Mouse (Mus musculus): ENCODE results near the gene Wdr77.
A peak's percentile ranks its signal among the peaks of the same experiment; 100 is the strongest.
"Not testable (repeated sequence)": the region's sequence is repeated elsewhere in the genome, so short reads cannot be mapped to it uniquely, and the experiment has no call there.

Gene Wdr77

DNA sequence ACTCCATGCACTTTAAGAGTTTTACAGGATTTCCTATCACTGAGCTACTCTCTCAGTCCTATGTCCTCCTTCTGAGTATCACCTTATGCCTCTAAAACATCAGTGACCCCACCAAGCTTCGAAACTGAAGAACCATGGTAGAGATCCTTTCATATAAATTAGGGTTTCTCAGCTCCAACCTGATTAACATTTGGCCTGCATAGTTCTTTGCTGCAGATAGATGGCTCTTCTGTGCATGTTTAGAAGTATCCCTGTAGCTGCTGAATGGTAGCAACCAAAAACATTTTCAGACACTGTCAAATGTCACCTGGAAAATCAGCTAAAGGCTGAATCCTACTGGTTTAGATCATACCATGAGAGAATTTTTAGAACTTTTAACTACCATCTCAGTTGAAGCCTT lies 1.9 kb upstream of the Wdr77 start:
- DNase-seq, result no peak

DNA sequence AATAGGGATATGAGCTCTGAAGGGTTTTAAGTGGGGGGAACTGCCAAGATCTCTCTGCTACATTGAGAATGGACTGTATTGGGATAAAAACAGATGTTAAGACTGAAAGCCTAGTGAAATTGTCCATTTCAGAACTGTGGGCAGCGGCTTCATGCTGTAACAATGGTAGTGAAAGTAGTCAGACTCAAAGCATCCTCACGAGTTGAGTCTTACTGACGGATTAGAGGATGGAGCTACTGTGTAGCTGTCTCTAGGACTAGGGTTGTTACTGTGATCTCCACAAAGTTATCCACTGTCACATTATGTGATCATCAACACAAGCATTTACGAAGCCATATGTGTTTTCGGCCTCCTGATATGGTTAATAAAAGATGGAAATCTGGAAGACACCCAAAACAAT lies 965 bp upstream of the Wdr77 start:
- DNase-seq, result no peak

DNA sequence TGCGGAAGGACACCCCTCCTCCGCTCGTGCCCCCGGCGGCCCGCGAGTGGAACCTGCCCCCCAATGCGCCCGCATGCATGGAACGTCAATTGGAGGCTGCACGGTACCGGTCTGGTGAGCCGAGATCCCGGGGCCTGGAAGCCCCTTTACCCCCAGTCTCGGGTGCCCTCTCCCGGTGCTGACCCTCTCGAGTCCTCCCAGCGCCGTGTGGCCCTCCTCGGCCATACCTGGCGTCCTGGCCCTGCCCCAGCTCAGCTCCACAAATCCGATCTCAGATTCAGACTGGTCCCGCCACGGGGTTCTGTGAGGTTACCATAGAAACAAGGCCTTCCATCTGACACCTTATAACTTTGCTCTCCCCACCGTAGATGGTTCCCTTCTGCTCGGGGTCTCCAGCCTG lies 416 bp downstream of the Wdr77 start:
- no peak for DNase-seq

DNA sequence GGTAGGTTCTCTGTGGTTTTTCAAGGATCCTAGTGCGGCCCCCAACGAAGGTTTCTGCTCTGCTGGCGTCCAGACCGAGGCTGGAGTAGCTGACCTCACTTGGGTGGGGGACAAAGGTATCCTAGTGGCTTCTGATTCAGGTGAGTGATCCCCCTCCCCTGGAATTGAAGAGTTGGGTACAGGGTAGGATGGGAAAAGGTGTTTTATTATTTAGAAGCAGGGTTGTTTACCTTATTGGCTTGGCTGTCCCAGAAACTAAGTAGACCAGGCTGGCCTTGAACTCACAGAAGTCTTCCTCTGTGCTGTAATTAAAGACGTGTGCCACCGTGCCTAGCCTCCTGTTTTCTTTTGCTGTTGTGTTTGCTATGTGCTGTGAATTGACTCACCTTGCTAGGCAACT lies 830 bp downstream of the Wdr77 start, which contains the start of gene Atp5f1:
Gene Atp5f1, minus strand, starts transcription at position 101 of the 400 bp plus-strand sequence.
- DNase-seq, result no peak

DNA sequence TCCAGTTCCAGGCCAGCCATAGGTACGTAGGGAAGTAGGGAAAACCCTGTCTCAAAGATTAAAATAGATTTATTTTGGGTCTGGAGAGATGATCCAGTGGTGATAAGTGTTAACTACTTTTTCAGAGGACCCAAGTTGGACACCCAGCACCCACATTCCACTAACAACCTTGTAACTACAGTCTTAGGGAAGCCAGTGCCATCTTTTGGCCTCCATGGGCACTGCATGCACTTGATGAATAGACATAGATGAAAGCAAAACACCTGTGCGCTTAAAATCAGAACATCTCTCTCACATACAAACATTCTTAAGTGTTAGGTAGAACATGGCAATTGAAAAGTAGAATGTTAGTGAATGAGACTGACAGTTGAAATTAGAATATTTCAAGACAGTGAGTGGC lies 1.5 kb downstream of the Wdr77 start:
- DNase-seq, result no peak

DNA sequence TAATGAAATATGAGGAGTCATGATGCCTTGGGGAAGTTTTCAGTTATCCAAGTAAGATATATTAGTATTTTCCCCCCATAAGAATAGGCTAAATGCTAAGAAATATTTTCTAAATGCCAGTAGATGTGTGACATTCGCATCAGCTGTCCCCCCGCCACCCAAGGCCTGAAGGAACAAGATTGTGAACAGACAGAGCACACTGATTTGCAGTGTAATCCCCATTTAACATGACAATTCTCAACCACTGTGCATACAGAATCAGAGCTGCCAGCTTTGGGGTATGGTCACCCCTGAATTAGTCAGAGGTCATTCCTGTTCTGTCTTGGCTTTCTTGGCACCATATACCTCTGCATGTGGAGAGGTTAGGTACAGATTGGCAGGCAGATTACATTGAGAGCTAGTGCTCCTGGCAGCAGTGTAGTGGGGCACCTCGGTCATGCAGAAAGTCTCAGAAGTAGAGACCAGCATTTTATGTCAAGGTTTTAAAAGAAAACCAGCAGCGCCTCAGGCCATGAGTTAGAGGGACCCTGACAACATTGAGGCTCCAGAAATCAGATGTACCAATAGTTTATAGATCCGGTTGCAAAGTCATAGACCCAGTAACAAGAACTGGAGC lies 12.8 kb downstream of the Wdr77 start:
- DNase-seq, result no peak

DNA sequence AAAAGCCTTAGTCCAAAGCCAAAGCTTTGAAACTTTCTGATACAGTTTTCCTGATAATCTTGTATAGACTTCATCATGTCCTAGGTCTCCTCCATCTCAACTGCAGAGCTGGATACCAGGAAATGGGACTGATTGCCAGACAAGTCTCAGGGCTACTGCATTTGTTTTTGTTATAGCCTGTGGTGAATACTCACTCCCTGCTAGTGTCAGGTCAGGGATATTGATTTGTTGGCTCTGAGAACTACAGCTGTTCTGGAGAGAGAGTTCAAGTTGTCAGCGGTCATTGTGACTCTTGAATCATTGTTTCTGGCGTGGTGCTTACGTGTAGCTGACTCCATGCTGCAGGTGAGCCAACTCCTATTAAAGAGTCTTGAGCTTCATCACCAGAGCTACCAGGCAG lies 14.2 kb downstream of the Wdr77 start, which contains the start of gene Ovgp1:
Gene Ovgp1, plus strand, starts transcription at position 301 of the 400 bp plus-strand sequence.
- DNase-seq, result no peak

DNA sequence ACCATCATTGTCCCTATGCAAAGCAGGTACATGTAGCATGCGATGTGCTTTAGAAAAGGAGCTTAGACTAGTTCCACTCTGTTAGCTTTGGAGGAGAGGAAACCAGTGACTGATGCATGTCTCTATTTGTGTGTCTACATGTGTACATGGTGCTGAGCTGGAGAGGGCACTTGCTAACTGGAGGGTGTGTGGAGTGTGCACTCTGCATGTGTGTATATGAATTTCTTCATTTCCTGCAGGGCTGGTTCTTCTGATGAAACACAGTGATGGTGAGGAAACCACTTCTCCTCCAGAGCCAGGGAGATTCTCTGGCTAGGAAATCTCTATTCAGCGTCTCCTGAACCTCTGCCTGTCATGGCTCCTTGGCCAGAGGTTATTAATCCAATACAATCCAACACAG lies 15.0 kb downstream of the Wdr77 start:
- no peak for DNase-seq

DNA sequence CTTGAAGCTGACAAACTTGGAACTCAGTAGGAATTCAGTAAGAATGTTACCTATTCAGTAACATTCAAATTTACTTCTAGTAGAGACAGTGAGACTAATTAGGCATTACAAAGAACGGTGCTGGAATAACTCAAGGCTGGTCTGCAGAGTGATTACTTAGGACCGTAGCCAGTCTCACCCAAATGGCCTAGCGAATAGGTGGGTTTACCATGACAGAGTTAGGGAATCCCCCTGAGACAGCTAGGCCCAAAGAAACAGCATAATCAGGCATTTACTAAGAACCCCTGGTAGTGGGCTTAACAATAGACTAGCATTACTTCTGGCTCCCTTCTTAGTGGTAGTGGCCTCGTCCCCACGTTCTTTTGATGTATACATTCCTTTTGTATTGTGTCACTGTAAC lies 30.4 kb downstream of the Wdr77 start:
- DNase-seq, result not testable (repeated sequence)

DNA sequence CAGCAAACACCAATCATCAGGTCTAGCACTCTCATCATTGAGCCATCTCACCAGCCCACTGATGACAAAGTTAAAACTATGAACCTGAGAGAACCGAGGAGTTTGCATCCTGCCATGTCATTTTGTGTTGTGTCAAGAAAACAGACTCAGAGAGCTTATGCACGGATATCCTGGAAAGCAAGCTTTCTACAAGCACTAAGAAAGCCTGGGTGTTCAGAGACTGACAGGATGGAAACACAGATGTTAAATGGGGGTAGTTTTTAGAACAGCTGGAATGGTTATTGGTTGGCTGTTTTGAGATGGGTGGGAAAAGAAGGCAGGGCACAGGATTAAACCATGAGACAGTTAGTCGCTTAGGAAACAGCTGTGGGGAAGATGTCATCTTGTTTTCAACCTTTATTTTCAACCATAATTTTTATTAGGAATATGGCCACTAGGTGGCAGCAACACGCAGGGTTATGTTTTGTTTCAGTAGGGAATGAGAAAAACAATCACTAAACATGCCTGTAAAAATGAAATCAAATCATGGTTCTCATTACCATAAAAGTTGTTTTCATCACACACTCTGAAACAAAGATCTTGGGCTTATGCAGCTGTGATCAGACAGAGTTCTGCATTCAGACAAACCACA lies 32.6 kb downstream of the Wdr77 start:
- no peak for DNase-seq

DNA sequence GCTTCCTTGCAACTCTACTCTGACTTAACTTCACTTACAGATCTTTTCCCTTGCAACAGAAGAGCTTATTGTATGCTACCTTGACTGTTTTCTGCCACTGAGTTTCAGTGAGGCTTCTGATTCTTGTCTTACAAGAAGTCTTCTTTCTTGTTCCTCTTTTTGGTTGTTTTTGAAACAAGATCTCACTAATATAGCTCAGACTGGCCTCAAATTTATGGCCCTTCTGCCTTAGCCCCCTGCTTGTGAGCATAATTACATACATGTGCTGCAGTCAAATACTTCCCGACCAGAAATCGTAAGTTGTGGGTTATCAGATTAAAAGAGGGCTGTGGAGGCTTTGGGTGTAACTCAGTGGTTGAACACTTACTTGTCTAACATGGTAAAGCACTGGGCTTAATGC lies 35.6 kb downstream of the Wdr77 start:
- DNase-seq, result no peak

DNA sequence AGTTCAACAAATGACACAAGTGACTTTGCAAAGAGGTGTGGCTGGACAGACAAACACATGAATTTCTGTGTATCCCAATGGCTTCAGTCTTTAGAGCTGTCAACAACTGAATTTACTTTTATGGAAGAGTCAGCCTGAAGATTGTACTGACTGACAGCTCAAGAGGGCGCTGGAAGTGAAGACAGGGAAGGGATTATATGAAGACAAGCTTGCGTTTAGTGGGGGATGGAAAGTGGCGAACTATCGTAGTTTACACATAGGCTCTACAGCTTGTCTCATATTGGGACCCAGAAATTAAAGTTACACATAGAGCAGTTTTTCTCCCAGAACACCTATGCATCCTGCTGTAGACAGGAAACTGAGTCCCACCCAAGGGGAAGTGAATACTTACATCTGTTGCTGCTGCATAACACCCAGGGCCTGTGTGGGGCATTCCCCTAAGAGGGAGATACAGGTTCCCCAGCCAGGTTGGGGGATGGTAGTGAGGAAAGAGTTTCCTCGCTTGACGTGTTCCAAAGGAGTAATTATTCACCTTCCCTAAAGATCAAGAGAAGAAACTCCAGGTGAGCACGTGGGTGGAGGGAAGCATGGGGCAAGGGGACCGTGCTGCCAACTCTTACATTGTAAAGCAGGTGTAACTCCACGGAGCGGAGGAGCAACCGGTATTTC lies 41.7 kb downstream of the Wdr77 start:
- no peak for DNase-seq

DNA sequence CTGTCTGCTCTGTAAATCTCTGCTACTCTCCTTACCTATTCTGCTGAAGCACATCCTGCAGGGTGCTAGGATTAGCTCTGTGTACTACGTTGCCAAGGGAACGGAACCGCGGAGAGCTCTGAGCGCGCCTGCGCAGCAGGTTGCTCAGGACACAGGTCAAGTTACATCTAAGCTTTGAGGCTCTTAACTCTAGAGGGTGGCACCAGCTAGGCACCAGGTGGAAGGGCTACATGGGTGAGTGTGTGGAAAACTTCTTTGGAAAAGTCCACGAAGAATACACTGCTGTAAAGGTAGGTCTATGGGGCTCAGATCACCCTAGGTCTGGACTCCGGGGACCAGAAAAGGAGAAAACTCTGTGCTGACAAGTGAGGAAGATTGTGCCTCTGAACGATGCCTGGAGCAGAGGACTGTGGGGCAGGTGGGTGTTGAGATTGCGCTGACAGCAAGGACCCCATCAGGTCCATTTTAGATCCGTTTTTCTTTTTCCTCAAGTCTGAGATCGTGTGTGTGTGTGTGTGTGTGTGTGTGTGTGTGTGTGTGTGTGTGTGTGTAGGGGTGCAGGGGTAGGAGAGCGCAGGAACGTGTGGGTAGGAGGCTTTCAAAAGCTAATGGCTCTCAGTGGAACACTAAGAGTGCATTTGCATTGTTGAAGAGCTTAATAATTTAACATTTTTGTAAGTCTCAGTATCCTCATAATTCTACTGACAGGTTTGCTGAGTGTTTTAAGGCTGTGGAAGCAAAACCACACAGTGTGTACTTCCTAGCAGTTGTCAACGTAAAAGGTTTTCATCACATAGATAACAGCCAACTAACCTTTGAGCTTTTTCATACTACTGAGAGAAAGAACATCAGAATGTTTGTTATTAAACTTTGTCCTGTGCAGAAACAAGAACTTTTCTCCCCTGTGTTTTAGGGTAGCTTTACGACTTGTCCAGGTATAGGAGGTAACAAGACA lies 42.5 kb downstream of the Wdr77 start:
- peak; percentile 28 for DNase-seq

DNA sequence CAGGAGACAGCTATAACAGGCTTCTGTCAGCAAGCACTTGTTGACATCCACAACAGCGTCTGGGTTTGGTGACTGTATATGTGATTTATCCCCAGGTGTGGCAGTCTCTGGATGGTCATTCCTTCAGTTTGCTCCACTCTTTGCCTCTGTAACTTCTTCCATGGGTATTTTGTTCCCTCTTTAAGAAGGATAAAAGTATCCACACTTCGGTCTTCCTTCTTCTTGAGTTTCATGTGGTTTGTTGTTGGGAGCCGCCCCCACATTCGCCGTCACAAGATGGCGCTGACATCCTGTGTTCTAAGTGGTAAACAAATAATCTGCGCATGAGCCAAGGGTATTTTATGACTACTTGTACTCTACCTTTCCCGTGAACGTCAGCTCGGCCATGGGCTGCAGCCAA lies 44.2 kb downstream of the Wdr77 start:
- not testable (repeated sequence) for DNase-seq

DNA sequence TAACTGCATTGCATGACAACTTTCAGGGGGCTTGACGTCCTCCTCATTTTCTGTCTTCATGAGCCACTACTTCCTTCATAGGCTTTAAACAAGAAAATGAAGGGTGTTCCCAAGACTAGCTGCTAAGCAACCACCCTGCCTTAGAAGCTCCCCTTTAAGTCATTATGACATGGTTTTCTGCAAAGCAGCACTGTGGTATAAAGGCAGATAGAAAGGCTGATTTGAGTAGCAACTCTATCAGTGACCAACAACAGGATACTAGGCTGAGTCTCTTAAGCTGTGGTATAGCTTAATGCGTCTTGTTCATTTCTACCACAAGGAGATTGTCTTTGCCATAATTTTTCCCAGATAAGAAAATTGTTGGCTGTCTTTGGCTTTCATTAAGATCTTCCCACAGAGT lies 55.4 kb downstream of the Wdr77 start, which contains the start of gene Pifo:
Gene Pifo, minus strand, starts transcription at position 101 of the 400 bp plus-strand sequence.
- no peak for DNase-seq

Data from layer of hippocampus, adult 9-11 months (tissue).